Mouse (Mus musculus): ENCODE results near the gene Lcp2. TPM values are rescaled to one million over a fixed set of nuclear protein-coding genes. Genes with fewer than 3 reads are reported as not detected.

Gene Lcp2
- polyA plus RNA-seq, 1 experiment from 2014 or later = 7.5 TPM

DNA sequence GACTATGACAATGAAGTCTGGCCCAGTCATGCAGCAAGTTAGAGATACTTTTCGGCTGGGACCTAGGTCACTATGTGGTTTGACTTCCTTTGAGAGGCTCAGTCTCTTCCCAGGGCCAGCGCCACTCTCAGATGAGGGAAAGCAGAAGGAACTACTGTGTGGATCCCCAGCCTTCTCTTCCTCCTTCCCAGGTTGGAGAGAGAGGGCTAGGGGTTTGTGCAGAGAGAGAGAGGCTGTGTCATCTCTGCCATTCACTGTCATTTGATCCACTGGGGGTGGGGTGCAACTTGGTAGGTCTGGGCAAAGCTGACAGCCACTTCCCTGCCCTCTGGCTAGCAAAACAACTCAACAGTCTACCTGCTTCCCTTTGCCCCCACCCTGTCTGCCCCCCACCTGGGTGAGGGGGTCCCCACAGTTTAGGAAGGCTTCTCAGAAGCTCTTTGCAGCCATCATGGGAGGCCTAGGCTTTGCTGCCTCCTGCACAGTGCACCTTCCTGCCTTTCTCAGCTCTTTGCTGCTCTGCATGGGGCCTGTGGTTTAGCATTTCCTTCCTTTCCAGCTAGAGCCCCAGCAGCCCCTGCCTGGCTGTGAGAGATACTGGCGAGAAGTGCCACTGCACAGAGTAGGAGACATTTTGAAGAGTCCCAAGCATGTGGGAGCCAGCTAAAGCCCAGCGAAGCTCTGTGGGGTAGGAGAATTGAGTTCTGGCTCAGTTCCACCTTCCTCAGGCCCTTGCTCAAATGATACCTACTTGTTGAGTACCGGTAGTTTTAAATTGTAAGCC, 17.2 kb downstream of the Lcp2 start:
- Histone ChIP-seq H3K4me1 (replicated peaks) (peaks cover 51% of the 10 kb centered on the region), H3K36me3 (no peaks in the 10 kb centered on the region), H3K4me2 (0 out of 2 replicates have a peak overlapping the region, but pooled peaks have one; percentile 23), H3K4me3 (replicated peaks) (no peak overlapping the region), H3K9me3 (replicated peaks) (no peaks in the 10 kb centered on the region), H3K9ac (no peak overlapping the region), H3K27me3 (no peaks in the 10 kb centered on the region), H3K27ac (peak overlapping the region; percentile 76)
- peak; percentile 37 for DNase-seq
- WGBS (ENCODE audit: insufficient replicate concordance) = 22% methylated on average over 5 of the region's 5 CpGs
- ATAC-seq (ENCODE audit: low read depth) = peak; percentile 83

DNA sequence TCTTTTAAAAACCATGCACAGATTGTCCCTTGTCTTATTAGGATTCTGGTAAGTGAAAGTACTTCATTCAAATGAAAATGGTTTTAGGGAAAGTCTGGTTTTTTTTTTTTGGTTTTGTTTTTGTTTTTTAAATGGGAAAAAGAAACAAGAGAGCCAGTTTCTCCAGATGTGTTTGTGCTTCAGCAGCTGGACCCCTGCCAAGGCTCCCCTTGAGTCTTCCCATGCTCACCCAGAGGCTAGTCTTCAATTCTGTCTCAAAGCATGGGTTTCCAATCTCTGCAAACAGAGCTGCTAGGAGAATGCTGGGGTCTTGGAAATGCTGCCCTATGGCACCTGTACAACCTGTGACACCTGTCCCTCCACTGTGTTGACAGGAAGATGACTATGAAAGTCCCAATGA, 23.9 kb downstream of the Lcp2 start:
- Histone ChIP-seq H3K27me3 (no peaks in the 10 kb centered on the region), H3K4me2 (no peak overlapping the region), H3K9me3 (replicated peaks) (no peaks in the 10 kb centered on the region), H3K4me1 (replicated peaks) (peaks cover 16% of the 10 kb centered on the region; the same call in 1 of the 2 replicates), H3K9ac (no peak overlapping the region), H3K36me3 (no peaks in the 10 kb centered on the region), H3K4me3 (replicated peaks) (no peak overlapping the region), H3K27ac (no peak overlapping the region)
- ATAC-seq (ENCODE audit: low read depth) (no peak), DNase-seq (no peak)

GRCm38 (mm10) chr11:34072309-34072708, 25.6 kb downstream of the Lcp2 start:
- Histone ChIP-seq H3K9ac (no peak overlapping the region), H3K27me3 (no peaks in the 10 kb centered on the region), H3K4me2 (no peak overlapping the region), H3K4me1 (replicated peaks) (peaks cover 13% of the 10 kb centered on the region; the same call in 1 of the 2 replicates), H3K4me3 (replicated peaks) (no peak overlapping the region), H3K36me3 (no peaks in the 10 kb centered on the region), H3K9me3 (replicated peaks) (no peaks in the 10 kb centered on the region), H3K27ac (no peak overlapping the region)
- ATAC-seq (ENCODE audit: low read depth) (peak; percentile 36), DNase-seq (no peak)
- WGBS (ENCODE audit: insufficient replicate concordance) = 23% methylated on average over 4 of the region's 4 CpGs

DNA sequence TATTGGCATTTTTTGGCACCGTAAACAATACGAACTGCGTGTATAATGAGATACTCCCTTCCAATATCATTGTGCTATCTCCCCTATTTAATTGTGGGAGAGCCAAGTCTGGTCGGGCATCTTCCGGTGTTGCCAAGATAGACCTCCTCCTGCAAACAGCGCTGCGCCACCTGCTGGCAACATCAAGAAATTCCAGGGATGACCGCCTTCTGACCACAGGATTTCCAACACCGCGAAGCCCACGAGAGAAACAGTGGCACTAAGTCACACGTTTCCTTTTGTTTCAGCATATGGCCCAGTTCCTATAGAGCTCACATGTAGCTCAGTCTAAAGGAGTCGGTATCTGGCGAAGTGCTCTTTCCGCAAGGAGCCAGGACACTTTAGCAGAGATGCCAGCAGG, 27.1 kb downstream of the Lcp2 start:
- Histone ChIP-seq H3K4me1 (replicated peaks) (0 out of 2 replicates have a peak, but pooled peaks cover 12% of the 10 kb centered on the region), H3K27ac (no peak overlapping the region), H3K9ac (no peak overlapping the region), H3K9me3 (replicated peaks) (no peaks in the 10 kb centered on the region), H3K4me2 (no peak overlapping the region), H3K36me3 (no peaks in the 10 kb centered on the region), H3K4me3 (replicated peaks) (no peak overlapping the region), H3K27me3 (no peaks in the 10 kb centered on the region)
- ATAC-seq (ENCODE audit: low read depth) (no peak), DNase-seq (peak; percentile 28)
- 16% methylated on average over 15 of the region's 15 CpGs for WGBS (ENCODE audit: insufficient replicate concordance)

- DNase-seq = no peak
- H3K4me2 ChIP-seq = no peak overlapping the region
- 63% methylated on average over 2 of the region's 2 CpGs for WGBS (ENCODE audit: insufficient replicate concordance)
- H3K36me3 ChIP-seq = no peaks in the 10 kb centered on the region
- H3K4me1 ChIP-seq (replicated peaks) = 0 out of 2 replicates have a peak, but pooled peaks cover 5% of the 10 kb centered on the region
- no peak overlapping the region for H3K4me3 ChIP-seq (replicated peaks)
- no peak overlapping the region for H3K27ac ChIP-seq
- H3K9ac ChIP-seq = no peak overlapping the region
- no peak for ATAC-seq (ENCODE audit: low read depth)
- H3K27me3 ChIP-seq = no peaks in the 10 kb centered on the region
- no peaks in the 10 kb centered on the region for H3K9me3 ChIP-seq (replicated peaks)
These were observed 31.1 kb downstream of the Lcp2 start for GRCm38 (mm10) chr11:34077870-34078269.

DNA sequence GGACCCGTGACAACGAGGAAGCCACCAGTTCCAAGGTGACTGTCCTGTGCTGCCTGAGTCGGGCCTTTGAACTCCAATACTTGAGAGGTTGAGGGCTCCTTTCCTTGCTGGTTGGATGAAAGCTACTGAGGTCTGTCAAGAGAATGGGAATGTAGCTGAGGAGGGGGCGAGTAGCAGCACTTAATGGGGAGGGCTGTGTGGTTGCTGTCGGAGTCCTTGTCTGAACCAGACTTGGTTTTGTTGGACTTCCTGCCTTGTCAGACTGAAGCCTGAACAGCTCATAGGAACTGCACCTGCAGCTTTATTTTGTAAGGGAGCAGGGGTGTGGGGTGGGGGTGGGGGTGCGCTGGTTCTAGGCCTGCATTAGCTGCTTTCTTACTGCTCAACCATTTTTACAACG, 31.9 kb downstream of the Lcp2 start:
- Histone ChIP-seq H3K9me3 (replicated peaks) (no peaks in the 10 kb centered on the region), H3K27me3 (no peaks in the 10 kb centered on the region), H3K36me3 (no peaks in the 10 kb centered on the region), H3K4me2 (no peak overlapping the region), H3K4me1 (replicated peaks) (0 out of 2 replicates have a peak, but pooled peaks cover 1% of the 10 kb centered on the region), H3K27ac (no peak overlapping the region), H3K4me3 (replicated peaks) (no peak overlapping the region), H3K9ac (no peak overlapping the region)
- no peak for DNase-seq
- no peak for ATAC-seq (ENCODE audit: low read depth)
- 60% methylated on average over 7 of the region's 7 CpGs for WGBS (ENCODE audit: insufficient replicate concordance)

- 41% methylated on average over 6 of the region's 6 CpGs for WGBS (ENCODE audit: insufficient replicate concordance)
- Histone ChIP-seq H3K36me3 (no peaks in the 10 kb centered on the region), H3K27ac (no peak overlapping the region), H3K4me1 (replicated peaks) (no peaks in the 10 kb centered on the region), H3K4me3 (replicated peaks) (no peak overlapping the region), H3K9me3 (replicated peaks) (no peaks in the 10 kb centered on the region), H3K27me3 (no peaks in the 10 kb centered on the region), H3K4me2 (no peak overlapping the region), H3K9ac (no peak overlapping the region)
- ATAC-seq (ENCODE audit: low read depth) (no peak), DNase-seq (no peak)
These were observed 33.1 kb downstream of the Lcp2 start for GRCm38 (mm10) chr11:34079542-34080464.

DNA sequence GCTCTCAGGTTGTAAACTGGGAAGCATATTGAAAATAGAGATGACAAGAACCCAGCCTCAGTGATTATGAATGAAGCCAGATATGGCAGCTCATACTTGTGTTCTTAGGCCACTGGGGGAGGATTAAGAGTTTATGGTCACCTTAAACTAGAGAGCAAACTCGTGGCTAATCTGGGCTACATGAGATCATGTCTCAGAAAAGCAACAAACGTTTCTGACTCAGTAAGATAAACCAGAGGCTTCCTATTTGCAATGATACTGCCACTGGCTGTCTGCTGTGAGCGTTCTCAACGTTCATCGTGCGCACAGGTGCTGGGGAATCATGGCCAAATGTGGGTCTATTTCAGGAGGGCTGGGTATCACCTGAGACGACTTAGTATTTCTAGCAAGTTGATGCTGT, 37.1 kb downstream of the Lcp2 start:
- Histone ChIP-seq H3K4me3 (replicated peaks) (no peak overlapping the region), H3K4me2 (no peak overlapping the region), H3K9me3 (replicated peaks) (no peaks in the 10 kb centered on the region), H3K4me1 (replicated peaks) (no peaks in the 10 kb centered on the region), H3K27me3 (no peaks in the 10 kb centered on the region), H3K36me3 (no peaks in the 10 kb centered on the region), H3K27ac (no peak overlapping the region), H3K9ac (no peak overlapping the region)
- DNase-seq = no peak
- no peak for ATAC-seq (ENCODE audit: low read depth)
- 13% methylated on average over 7 of the region's 7 CpGs for WGBS (ENCODE audit: insufficient replicate concordance)

GRCm38 (mm10) chr11:34084639-34085038, 37.9 kb downstream of the Lcp2 start:
- H3K4me3 ChIP-seq (replicated peaks) = no peak overlapping the region
- DNase-seq (no peak), ATAC-seq (ENCODE audit: low read depth) (no peak)
- no peaks in the 10 kb centered on the region for H3K27me3 ChIP-seq
- H3K4me1 ChIP-seq (replicated peaks) = no peaks in the 10 kb centered on the region
- no peak overlapping the region for H3K9ac ChIP-seq
- no peak overlapping the region for H3K4me2 ChIP-seq
- no peak overlapping the region for H3K27ac ChIP-seq
- H3K9me3 ChIP-seq (replicated peaks) = no peaks in the 10 kb centered on the region
- no peaks in the 10 kb centered on the region for H3K36me3 ChIP-seq
- 26% methylated on average over 2 of the region's 2 CpGs for WGBS (ENCODE audit: insufficient replicate concordance)

DNA sequence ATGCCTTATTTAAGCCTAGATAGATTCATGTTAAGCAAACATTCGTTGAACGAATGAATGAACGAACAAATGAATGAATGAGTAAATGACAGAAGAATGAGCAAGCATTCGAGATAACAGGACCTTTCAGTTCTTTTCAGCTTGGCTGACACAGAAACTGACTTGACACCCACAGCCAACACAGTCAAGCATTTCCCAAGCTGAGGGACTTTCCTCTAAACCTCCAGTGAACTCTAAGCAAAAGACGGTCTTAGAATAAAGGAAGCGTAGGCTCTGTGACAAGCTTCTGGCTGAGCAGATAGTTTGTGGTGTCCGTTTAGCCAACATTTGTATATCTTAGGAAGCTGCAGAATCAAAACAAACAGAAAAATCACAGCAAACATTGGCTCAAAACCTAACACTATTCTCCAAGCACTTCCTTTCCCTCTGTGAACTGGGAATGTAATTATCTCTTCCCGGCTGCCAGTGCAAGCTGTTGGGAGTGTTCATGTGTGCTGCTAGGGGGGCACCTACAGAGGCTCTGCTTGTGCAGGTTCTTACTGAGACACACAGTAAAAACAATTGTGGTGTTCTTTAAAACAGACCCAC, 39.5 kb downstream of the Lcp2 start:
- H3K9ac ChIP-seq = no peak overlapping the region
- ATAC-seq (ENCODE audit: low read depth) = no peak
- DNase-seq = no peak
- H3K4me3 ChIP-seq (replicated peaks) = no peak overlapping the region
- H3K27me3 ChIP-seq = no peaks in the 10 kb centered on the region
- 66% methylated on average over 8 of the region's 8 CpGs for WGBS (ENCODE audit: insufficient replicate concordance)
- H3K27ac ChIP-seq = no peak overlapping the region
- H3K4me1 ChIP-seq (replicated peaks) = no peaks in the 10 kb centered on the region
- H3K9me3 ChIP-seq (replicated peaks) = no peaks in the 10 kb centered on the region
- H3K36me3 ChIP-seq = no peaks in the 10 kb centered on the region
- no peak overlapping the region for H3K4me2 ChIP-seq

DNA sequence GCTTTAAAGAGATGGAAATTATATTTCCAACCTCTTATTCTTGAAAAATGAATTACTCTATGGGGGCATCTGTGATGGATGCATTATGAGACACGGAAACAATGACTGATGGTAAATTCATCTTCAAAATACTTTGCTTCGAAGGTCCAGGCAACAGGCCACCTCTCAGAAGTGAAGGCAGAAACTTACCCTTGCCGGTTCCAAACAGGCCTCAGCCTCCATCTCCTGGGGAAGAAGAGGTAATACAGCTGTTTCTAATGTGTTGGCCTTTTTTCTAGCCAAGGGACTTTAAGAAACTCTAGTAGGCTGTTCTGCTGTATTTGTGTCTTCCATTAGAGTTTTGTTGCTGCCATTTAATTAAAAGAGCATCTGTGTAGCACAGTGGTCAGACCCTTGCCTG, 40.3 kb downstream of the Lcp2 start:
- no peaks in the 10 kb centered on the region for H3K9me3 ChIP-seq (replicated peaks)
- no peaks in the 10 kb centered on the region for H3K27me3 ChIP-seq
- H3K9ac ChIP-seq = no peak overlapping the region
- H3K4me3 ChIP-seq (replicated peaks) = no peak overlapping the region
- H3K4me1 ChIP-seq (replicated peaks) = no peaks in the 10 kb centered on the region
- no peak overlapping the region for H3K27ac ChIP-seq
- ATAC-seq (ENCODE audit: low read depth) (no peak), DNase-seq (no peak)
- 53% methylated on average over 3 of the region's 3 CpGs for WGBS (ENCODE audit: insufficient replicate concordance)
- H3K4me2 ChIP-seq = no peak overlapping the region
- H3K36me3 ChIP-seq = no peaks in the 10 kb centered on the region
